Mouse (Mus musculus) liver, embryonic 11.5 days (tissue): ENCODE results near the gene Cdkl2. TPM values are rescaled to one million over a fixed set of nuclear protein-coding genes. Genes with fewer than 3 reads are reported as not detected.

Source experiments
- ATAC-seq: fragments of 200-750 bp; cut with Nextera tagmentation; replicated peaks from 2 replicates; pipeline ENCODE4 v1.8.0; 2017; ENCODE audit warnings: moderate number of reproducible peaks, mild to moderate bottlenecking, moderate TSS enrichment, moderate library complexity; ENCODE audit not compliant: low FRiP score
- DNase-seq: peaks from one replicate; pipeline ENCODE4 v3.0.0-alpha.2; 2017; ENCODE audit warnings: low spot score
- H3K27ac ChIP-seq: fragments of 300-500 bp; sonication (generic); 2 replicates; pipeline ENCODE4 v1.5.1; 2014; ENCODE audit warnings: mild to moderate bottlenecking, low read depth, low read length, control low read depth
- H3K27me3 ChIP-seq: fragments of 300-500 bp; sonication (generic); replicated peaks from 2 replicates; pipeline ENCODE4 v1.6.1; 2014; ENCODE audit warnings: low read length, mixed read lengths; ENCODE audit not compliant: control insufficient read depth, insufficient read depth
- H3K36me3 ChIP-seq: fragments of 300-500 bp; sonication (generic); 2 replicates; pipeline ENCODE4 v1.6.1; 2014; ENCODE audit warnings: mild to moderate bottlenecking, low read length, moderate library complexity, mixed read lengths; ENCODE audit not compliant: control insufficient read depth, insufficient read depth
- H3K4me1 ChIP-seq: fragments of 300-500 bp; sonication (generic); replicated peaks from 2 replicates; pipeline ENCODE4 v1.6.1; 2014; ENCODE audit warnings: low read length, mixed read lengths; ENCODE audit not compliant: control insufficient read depth, insufficient read depth
- H3K4me2 ChIP-seq: fragments of 300-500 bp; sonication (generic); 2 replicates; pipeline ENCODE4 v1.6.1; 2014; ENCODE audit warnings: mild to moderate bottlenecking, control low read depth, moderate library complexity
- H3K4me3 ChIP-seq: fragments of 300-500 bp; sonication (generic); 2 replicates; pipeline ENCODE4 v1.5.1; 2014; ENCODE audit warnings: low read depth, low read length, control low read depth
- H3K9ac ChIP-seq: fragments of 300-500 bp; sonication (generic); 2 replicates; pipeline ENCODE4 v1.6.1; 2014; ENCODE audit warnings: low read depth, low read length, control low read depth
- H3K9me3 ChIP-seq: fragments of 300-500 bp; sonication (generic); 2 replicates; pipeline ENCODE4 v1.6.1; 2016; ENCODE audit warnings: low read length, inconsistent platforms, mixed read lengths; ENCODE audit not compliant: control insufficient read depth
- WGBS: fragments of 180-500 bp; shearing (Covaris S2); extraction: QIAGEN DNeasy Blood & Tissue Kit; methylation state at CpG from one replicate; pipeline ENCODE4 v1.1.7; 2014; 5-methylcytosine and 5-hydroxymethylcytosine counted together
- polyA plus RNA-seq: library from polyadenylated mRNA; unstranded; fragments of >200 nt; fragmentation: Nextera tagmentation; extraction: Ambion mirVana; gene quantifications from 2 replicates; pipeline ENCODE4 v1.2.1, GENCODE M21; 2014

Gene Cdkl2
- polyA plus RNA-seq, 1 experiment from 2014 or later, result 0.45 TPM

DNA sequence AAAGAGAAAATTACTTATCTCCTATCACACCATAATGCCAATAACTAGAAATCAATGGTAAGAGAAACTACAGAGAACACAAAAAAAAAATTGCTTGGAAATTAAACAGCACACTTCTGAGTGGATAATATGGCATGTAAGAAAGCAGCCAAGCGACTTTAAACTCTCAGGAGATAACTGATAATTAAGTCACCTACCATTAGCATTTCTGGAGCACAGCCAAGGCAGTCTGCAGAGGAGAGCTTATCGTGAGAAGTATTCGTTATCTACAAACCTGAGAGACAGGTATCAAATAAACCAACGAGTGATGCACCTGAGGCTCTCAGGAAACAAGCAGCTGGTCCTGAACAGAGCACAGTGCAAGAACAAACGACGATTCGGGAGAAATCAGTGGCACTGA is 31.9 kb downstream of the Cdkl2 start:
- no peak for ATAC-seq
- Histone ChIP-seq H3K27me3 (no peaks in the 10 kb centered on the region), H3K4me2 (no peak overlapping the region), H3K9me3 (no peaks in the 10 kb centered on the region), H3K36me3 (no peaks in the 10 kb centered on the region), H3K4me3 (no peak overlapping the region), H3K9ac (no peak overlapping the region), H3K4me1 (no peaks in the 10 kb centered on the region), H3K27ac (no peak overlapping the region)
- no peak for DNase-seq
- whole genome bisulfite sequencing, result 64% methylated on average over 7 of the region's 7 CpGs

DNA sequence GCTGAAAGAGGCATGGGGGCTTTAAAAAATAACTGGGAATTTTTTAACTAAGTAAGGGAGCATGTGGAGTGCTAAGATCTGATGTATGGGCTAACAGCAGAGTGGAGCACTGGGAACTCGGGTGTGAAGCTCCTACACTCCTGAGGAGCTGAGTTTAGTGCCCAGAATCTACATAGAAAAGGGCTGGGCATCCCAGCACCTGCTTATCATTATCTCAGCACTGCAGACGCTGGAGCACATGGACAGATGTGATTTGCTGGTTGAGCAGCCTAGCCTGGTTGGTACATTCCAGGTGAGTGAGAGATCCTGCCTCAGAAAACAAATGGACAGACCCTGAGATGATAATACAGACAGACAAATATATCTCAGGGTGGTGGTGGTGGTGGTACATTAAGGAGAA is 33.9 kb downstream of the Cdkl2 start:
- ATAC-seq (peak; percentile 39; the same call in 1 of the 2 replicates), DNase-seq (no peak)
- H3K9me3 ChIP-seq, result no peaks in the 10 kb centered on the region
- no peak overlapping the region for H3K4me2 ChIP-seq
- WGBS, result 39% methylated on average over 2 of the region's 2 CpGs
- no peaks in the 10 kb centered on the region for H3K27me3 ChIP-seq
- H3K4me1 ChIP-seq, result no peaks in the 10 kb centered on the region
- H3K4me3 ChIP-seq, result no peak overlapping the region
- H3K27ac ChIP-seq, result no peak overlapping the region
- H3K9ac ChIP-seq, result no peak overlapping the region
- H3K36me3 ChIP-seq, result no peaks in the 10 kb centered on the region

DNA sequence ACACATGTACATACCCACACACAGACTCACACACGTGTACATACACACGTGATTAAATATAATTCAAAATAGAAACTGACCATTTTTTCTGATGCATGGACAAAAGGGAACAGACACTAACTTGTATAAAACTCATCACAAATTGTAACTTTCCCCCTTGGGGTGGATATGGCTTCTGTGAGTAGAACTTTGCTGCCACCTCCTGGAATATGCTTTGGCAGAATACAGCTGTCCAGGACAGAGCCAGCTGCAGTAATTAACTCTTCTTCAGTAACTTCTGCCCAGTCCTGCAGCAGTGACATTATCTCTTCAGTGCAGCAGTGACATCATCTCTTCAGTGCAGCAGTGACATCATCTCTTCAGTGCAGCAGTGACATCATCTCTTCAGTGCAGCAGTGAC is 40.7 kb downstream of the Cdkl2 start:
- Histone ChIP-seq H3K27me3 (no peaks in the 10 kb centered on the region), H3K36me3 (no peaks in the 10 kb centered on the region), H3K4me2 (no peak overlapping the region), H3K4me1 (no peaks in the 10 kb centered on the region), H3K9ac (no peak overlapping the region), H3K27ac (no peak overlapping the region), H3K9me3 (no peaks in the 10 kb centered on the region; the same call in 1 of the 2 replicates), H3K4me3 (no peak overlapping the region)
- WGBS, result 56% methylated on average over 2 of the region's 2 CpGs
- no peak for ATAC-seq
- no peak for DNase-seq

DNA sequence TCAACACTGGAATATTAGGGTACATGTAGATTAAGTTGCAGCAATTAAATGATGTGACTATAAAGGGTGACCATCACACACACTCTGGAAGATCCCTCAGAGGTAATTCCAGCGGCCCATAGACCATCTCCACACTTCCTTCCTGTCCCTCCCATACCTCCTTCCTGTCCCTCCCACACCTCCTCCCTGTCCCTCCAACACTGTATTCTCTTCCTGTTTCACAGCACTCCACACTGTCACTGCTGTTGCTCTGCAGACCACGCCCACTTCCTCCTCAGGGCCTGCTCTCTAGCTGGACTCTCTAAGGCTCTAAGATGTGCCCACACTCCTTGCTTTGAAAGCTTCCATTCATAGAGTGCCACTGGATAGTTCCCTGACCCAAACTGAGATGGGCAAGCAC is 42.9 kb downstream of the Cdkl2 start:
- Histone ChIP-seq H3K27me3 (no peaks in the 10 kb centered on the region), H3K27ac (no peak overlapping the region), H3K36me3 (no peaks in the 10 kb centered on the region), H3K4me3 (no peak overlapping the region), H3K4me2 (no peak overlapping the region), H3K9me3 (no peaks in the 10 kb centered on the region; the same call in 1 of the 2 replicates), H3K4me1 (no peaks in the 10 kb centered on the region), H3K9ac (no peak overlapping the region)
- ATAC-seq (0 out of 2 replicates have a peak, but pooled peaks have one; percentile 39), DNase-seq (no peak)
- WGBS, result 29% methylated on average over 2 of the region's 2 CpGs

DNA sequence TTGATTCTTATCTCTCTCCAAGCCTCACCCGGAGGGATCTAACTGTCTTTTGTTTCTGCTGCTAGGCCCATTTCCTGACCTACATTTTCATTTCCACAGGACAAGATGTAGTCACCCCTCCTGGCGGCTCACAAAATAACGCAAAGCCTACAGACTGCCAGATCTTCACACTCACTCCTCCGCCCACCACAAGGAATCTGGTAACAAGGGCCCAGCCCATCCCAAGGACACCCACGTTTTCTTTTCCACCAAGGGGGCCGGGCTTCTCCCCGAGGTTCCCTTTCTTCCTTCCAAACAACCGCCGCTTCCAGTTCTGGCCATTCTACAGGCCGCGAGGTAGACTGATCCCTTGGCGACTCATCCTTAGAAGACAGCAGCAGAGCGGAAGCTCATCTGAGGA is 49.1 kb downstream of the Cdkl2 start:
- Histone ChIP-seq H3K4me3 (no peak overlapping the region), H3K9ac (no peak overlapping the region), H3K27ac (no peak overlapping the region), H3K4me2 (no peak overlapping the region), H3K36me3 (no peaks in the 10 kb centered on the region), H3K27me3 (no peaks in the 10 kb centered on the region), H3K4me1 (no peaks in the 10 kb centered on the region), H3K9me3 (no peaks in the 10 kb centered on the region; the same call in 1 of the 2 replicates)
- 63% methylated on average over 13 of the region's 13 CpGs for WGBS
- no peak for ATAC-seq
- DNase-seq, result no peak

DNA sequence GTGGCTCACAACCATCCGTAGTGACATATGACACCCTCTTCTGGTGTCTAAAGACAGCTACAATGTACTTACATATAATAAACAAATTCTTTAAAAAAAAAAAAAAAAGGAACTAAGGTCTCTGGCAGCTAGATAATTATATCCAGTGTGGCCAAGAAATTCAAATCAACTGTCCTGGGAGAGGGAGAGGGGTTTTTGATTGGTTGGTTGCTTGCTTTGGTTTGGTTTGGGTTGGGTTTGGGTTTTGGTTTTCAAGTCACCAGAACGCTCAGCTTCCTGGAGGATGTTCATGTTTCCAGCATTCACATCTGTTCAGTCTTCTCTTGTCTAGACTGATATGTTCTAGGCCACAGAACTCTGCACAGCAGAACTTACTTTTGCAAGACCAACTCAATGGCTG is 50.6 kb downstream of the Cdkl2 start:
- H3K9ac ChIP-seq, result no peak overlapping the region
- H3K36me3 ChIP-seq, result no peaks in the 10 kb centered on the region
- no peak overlapping the region for H3K27ac ChIP-seq
- H3K9me3 ChIP-seq, result no peaks in the 10 kb centered on the region
- H3K4me3 ChIP-seq, result no peak overlapping the region
- no peaks in the 10 kb centered on the region for H3K27me3 ChIP-seq
- DNase-seq, result no peak
- no peak for ATAC-seq
- H3K4me2 ChIP-seq, result no peak overlapping the region
- 79% methylated on average over 2 of the region's 2 CpGs for WGBS
- H3K4me1 ChIP-seq, result no peaks in the 10 kb centered on the region

DNA sequence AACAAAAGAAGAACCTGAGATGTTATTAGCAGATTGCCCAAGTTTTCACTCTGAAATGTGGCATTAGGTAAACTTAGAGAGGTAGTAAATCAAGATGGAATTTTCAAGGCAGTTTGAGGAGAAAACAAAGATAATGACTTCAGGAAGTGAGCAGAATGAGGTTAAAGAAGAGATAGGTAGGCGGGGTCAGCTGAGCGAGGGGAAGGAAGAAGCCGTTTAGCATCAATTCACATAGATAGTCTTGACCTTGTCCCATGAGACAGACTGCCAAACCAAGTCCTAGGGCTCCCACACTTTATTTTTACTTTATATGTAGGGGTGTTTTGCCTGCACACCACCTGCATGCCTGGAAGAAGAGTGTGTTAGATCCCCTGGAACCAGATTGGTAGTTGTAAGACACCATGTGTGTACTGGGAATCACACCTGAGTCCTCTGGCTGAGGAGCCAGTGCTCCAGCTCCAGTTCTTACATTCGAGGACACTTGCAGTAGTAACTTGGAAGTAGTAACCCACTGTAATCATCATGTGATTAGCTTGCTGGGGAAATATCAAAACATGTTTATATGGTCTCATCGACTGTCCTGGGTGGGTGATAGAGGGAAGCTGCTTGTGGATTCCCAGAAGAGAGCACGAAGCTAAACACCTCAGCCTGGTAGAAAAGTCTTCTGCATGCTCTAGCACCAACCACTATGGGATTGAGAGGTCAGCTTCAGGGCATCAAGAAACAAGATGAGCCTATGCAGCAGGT is 52.3 kb downstream of the Cdkl2 start:
- Histone ChIP-seq H3K27ac (no peak overlapping the region), H3K4me3 (no peak overlapping the region), H3K4me1 (no peaks in the 10 kb centered on the region), H3K36me3 (no peaks in the 10 kb centered on the region), H3K9me3 (no peaks in the 10 kb centered on the region), H3K9ac (no peak overlapping the region), H3K4me2 (no peak overlapping the region), H3K27me3 (no peaks in the 10 kb centered on the region)
- DNase-seq (no peak), ATAC-seq (no peak)
- 67% methylated on average over 6 of the region's 6 CpGs for WGBS

DNA sequence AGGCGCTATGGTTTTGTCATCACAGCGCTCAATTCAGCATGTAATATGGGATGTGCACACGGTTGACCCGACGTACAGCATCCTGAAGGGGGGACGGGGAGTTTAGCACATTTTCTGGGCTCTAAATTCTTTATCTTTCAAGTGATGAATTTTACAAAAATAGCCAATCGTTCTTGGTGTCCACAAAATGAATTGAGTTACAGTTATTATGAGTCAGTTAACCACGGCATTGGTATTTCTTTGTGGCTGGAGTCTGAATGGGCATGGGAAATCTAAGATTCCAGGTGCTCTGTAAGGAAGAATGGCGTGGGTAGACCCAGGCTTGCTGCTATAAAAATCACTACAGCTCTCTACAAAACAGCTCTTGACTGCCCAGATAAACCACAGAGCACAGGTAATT is 54.4 kb downstream of the Cdkl2 start:
- Histone ChIP-seq H3K27me3 (no peaks in the 10 kb centered on the region), H3K4me2 (no peak overlapping the region), H3K4me1 (no peaks in the 10 kb centered on the region), H3K9ac (no peak overlapping the region), H3K36me3 (no peaks in the 10 kb centered on the region), H3K4me3 (no peak overlapping the region), H3K9me3 (no peaks in the 10 kb centered on the region), H3K27ac (no peak overlapping the region)
- ATAC-seq (no peak), DNase-seq (no peak)
- WGBS, result 84% methylated on average over 9 of the region's 9 CpGs

DNA sequence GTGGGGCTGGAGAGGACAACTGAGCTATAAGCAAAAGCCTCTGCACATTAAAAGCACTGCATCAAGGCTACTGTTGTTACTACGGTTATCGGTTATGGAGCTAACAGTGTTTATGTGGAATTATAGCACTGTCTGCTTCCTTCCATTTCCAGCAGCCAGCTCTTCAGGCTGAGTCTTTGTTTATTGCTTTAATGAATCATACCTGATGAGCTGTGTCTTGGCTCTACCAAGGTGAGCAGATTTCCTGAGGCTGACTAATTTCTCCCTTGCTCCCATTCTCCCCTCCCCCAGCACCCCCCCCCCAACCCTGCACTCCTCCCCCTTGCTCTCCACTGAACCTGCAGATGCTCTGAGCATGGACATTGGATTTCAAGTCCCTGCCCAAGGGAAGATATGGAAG is 55.9 kb downstream of the Cdkl2 start:
- no peaks in the 10 kb centered on the region for H3K9me3 ChIP-seq
- H3K4me3 ChIP-seq, result no peak overlapping the region
- WGBS, result 93% methylated on average over 2 of the region's 2 CpGs
- H3K9ac ChIP-seq, result no peak overlapping the region
- no peak for ATAC-seq
- H3K4me1 ChIP-seq, result no peaks in the 10 kb centered on the region
- no peaks in the 10 kb centered on the region for H3K27me3 ChIP-seq
- no peaks in the 10 kb centered on the region for H3K36me3 ChIP-seq
- no peak overlapping the region for H3K4me2 ChIP-seq
- DNase-seq, result no peak
- H3K27ac ChIP-seq, result no peak overlapping the region
